Mouse (Mus musculus) forebrain, embryonic 14.5 days (tissue): ENCODE measurements around the gene Snrnp35. TPM values are rescaled to one million over a fixed set of nuclear protein-coding genes. Genes with fewer than 3 reads are reported as not detected.
"Not testable (repeated sequence)": the region's sequence is repeated elsewhere in the genome, so short reads cannot be mapped to it uniquely, and the experiment has no call there.

Source experiments
- ATAC-seq: fragments of 200-750 bp; cut with Nextera tagmentation; 2 replicates; pipeline ENCODE4 v1.8.0; 2017; ENCODE audit warnings: mild to moderate bottlenecking, moderate library complexity
- DNase-seq: peaks from one replicate; pipeline ENCODE4 v3.0.0-alpha.2; 2015; ENCODE audit warnings: low spot score
- H3K27ac ChIP-seq: fragments of 300-500 bp; sonication (generic); 2 replicates; pipeline ENCODE4 v1.5.1; 2014; ENCODE audit warnings: low read depth, mild to moderate bottlenecking, control low read depth, low read length, moderate library complexity
- H3K27me3 ChIP-seq: fragments of 300-500 bp; sonication (generic); replicated peaks from 2 replicates; pipeline ENCODE4 v1.6.1; 2014; ENCODE audit warnings: low read length, control low read depth, mixed read lengths; ENCODE audit not compliant: control insufficient read depth, insufficient read depth
- H3K36me3 ChIP-seq: fragments of 300-500 bp; sonication (generic); 2 replicates; pipeline ENCODE4 v1.6.1; 2014; ENCODE audit warnings: low read length, control low read depth; ENCODE audit not compliant: control insufficient read depth, insufficient read depth
- H3K4me1 ChIP-seq: fragments of 300-500 bp; sonication (generic); 2 replicates; pipeline ENCODE4 v1.6.1; 2014; ENCODE audit warnings: antibody characterized with exemption, low read length, control low read depth; ENCODE audit not compliant: control insufficient read depth, insufficient read depth
- H3K4me2 ChIP-seq: fragments of 300-500 bp; sonication (generic); 2 replicates; pipeline ENCODE4 v1.6.1; 2014; ENCODE audit warnings: mild to moderate bottlenecking, control low read depth, low read length
- H3K4me3 ChIP-seq: fragments of 300-500 bp; sonication (generic); 2 replicates; pipeline ENCODE4 v1.5.1; 2014; ENCODE audit warnings: low read depth, low read length, control low read depth
- H3K9ac ChIP-seq: fragments of 300-500 bp; sonication (generic); 2 replicates; pipeline ENCODE4 v1.6.1; 2014; ENCODE audit warnings: mild to moderate bottlenecking, low read length, control low read depth, moderate library complexity
- H3K9me3 ChIP-seq: fragments of 300-500 bp; sonication (generic); replicated peaks from 2 replicates; pipeline ENCODE4 v1.6.1; 2016; ENCODE audit warnings: low read length, control low read depth, mixed read lengths; ENCODE audit not compliant: control insufficient read depth
- WGBS: fragments of 180-500 bp; shearing (Covaris S2); extraction: QIAGEN DNeasy Blood & Tissue Kit; methylation state at CpG from one replicate; pipeline ENCODE4 v1.1.7; 2014; 5-methylcytosine and 5-hydroxymethylcytosine counted together
- polyA plus RNA-seq: library from polyadenylated mRNA; unstranded; fragments of >200 nt; fragmentation: Nextera tagmentation; extraction: Ambion mirVana; gene quantifications from 2 replicates; pipeline ENCODE4 v1.2.1, GENCODE M21; 2014

Gene Snrnp35
- polyA plus RNA-seq, 1 experiment from 2014 or later = 14.7 TPM

- no peaks in the 10 kb centered on the region for H3K4me1 ChIP-seq
- no peak overlapping the region for H3K9ac ChIP-seq
- no peak overlapping the region for H3K4me3 ChIP-seq
- WGBS = 82% methylated on average over 6 of the region's 6 CpGs
- H3K36me3 ChIP-seq = peaks cover 92% of the 10 kb centered on the region
- ATAC-seq (no peak), DNase-seq (no peak)
- no peak overlapping the region for H3K27ac ChIP-seq
- no peaks in the 10 kb centered on the region for H3K27me3 ChIP-seq
- H3K9me3 ChIP-seq = no peaks in the 10 kb centered on the region
- H3K4me2 ChIP-seq = no peak overlapping the region
Measured at GRCm38 (mm10) chr5:124456762-124457161, 26.2 kb upstream of the Snrnp35 start.

- not testable (repeated sequence) for H3K4me2 ChIP-seq, H3K4me3 ChIP-seq, H3K27ac ChIP-seq, DNase-seq, H3K9me3 ChIP-seq, ATAC-seq, H3K4me1 ChIP-seq, H3K9ac ChIP-seq, H3K27me3 ChIP-seq
- H3K36me3 ChIP-seq = peaks cover 76% of the 10 kb centered on the region
- WGBS = 93% methylated on average over 14 of the region's 14 CpGs
Measured at GRCm38 (mm10) chr5:124460922-124461321, 22.0 kb upstream of the Snrnp35 start.

GRCm38 (mm10) chr5:124462297-124463025 lies 20.5 kb upstream of the Snrnp35 start:
- Histone ChIP-seq H3K36me3 (peaks cover 65% of the 10 kb centered on the region), H3K4me3 (no peak overlapping the region), H3K9ac (no peak overlapping the region), H3K4me1 (no peaks in the 10 kb centered on the region), H3K27me3 (no peaks in the 10 kb centered on the region), H3K4me2 (no peak overlapping the region), H3K27ac (no peak overlapping the region), H3K9me3 (no peaks in the 10 kb centered on the region)
- DNase-seq (no peak), ATAC-seq (no peak)
- 88% methylated on average over 8 of the region's 8 CpGs for WGBS

- DNase-seq = no peak
- Histone ChIP-seq H3K4me1 (no peaks in the 10 kb centered on the region), H3K9ac (no peak overlapping the region), H3K4me2 (no peak overlapping the region), H3K36me3 (peaks cover 57% of the 10 kb centered on the region), H3K27ac (no peak overlapping the region), H3K27me3 (no peaks in the 10 kb centered on the region), H3K4me3 (no peak overlapping the region), H3K9me3 (no peaks in the 10 kb centered on the region)
- 87% methylated on average over 5 of the region's 5 CpGs for WGBS
- no peak for ATAC-seq
Measured at GRCm38 (mm10) chr5:124463462-124463861, 19.5 kb upstream of the Snrnp35 start.

- Histone ChIP-seq H3K27me3 (no peaks in the 10 kb centered on the region), H3K36me3 (peaks cover 50% of the 10 kb centered on the region), H3K27ac (no peak overlapping the region), H3K9me3 (no peaks in the 10 kb centered on the region), H3K4me2 (no peak overlapping the region), H3K9ac (no peak overlapping the region), H3K4me1 (no peaks in the 10 kb centered on the region), H3K4me3 (no peak overlapping the region)
- no peak for ATAC-seq
- no peak for DNase-seq
Measured at GRCm38 (mm10) chr5:124464905-124465304, 18.0 kb upstream of the Snrnp35 start.

- Histone ChIP-seq H3K27ac (no peak overlapping the region), H3K4me2 (no peak overlapping the region), H3K9ac (no peak overlapping the region), H3K36me3 (peaks cover 25% of the 10 kb centered on the region), H3K9me3 (no peaks in the 10 kb centered on the region), H3K27me3 (no peaks in the 10 kb centered on the region), H3K4me1 (no peaks in the 10 kb centered on the region), H3K4me3 (no peak overlapping the region)
- 88% methylated on average over 1 of the region's 1 CpGs for WGBS
- no peak for ATAC-seq
- DNase-seq = no peak
Measured at GRCm38 (mm10) chr5:124467766-124468165, 15.2 kb upstream of the Snrnp35 start.

- no peak overlapping the region for H3K4me3 ChIP-seq
- H3K27me3 ChIP-seq = no peaks in the 10 kb centered on the region
- H3K36me3 ChIP-seq = peaks cover 19% of the 10 kb centered on the region; the same call in 1 of the 2 replicates
- DNase-seq = no peak
- H3K4me1 ChIP-seq = no peaks in the 10 kb centered on the region
- no peaks in the 10 kb centered on the region for H3K9me3 ChIP-seq
- WGBS = 92% methylated on average over 7 of the region's 7 CpGs
- H3K9ac ChIP-seq = no peak overlapping the region
- H3K4me2 ChIP-seq = no peak overlapping the region
- ATAC-seq = no peak
- H3K27ac ChIP-seq = no peak overlapping the region
Measured at GRCm38 (mm10) chr5:124468365-124468764, 14.6 kb upstream of the Snrnp35 start.

- Histone ChIP-seq H3K4me2 (no peak overlapping the region), H3K36me3 (peaks cover 16% of the 10 kb centered on the region; the same call in 1 of the 2 replicates), H3K27me3 (no peaks in the 10 kb centered on the region), H3K9ac (no peak overlapping the region), H3K27ac (no peak overlapping the region), H3K4me1 (no peaks in the 10 kb centered on the region), H3K4me3 (no peak overlapping the region), H3K9me3 (no peaks in the 10 kb centered on the region)
- ATAC-seq = no peak
- DNase-seq = no peak
- WGBS = 92% methylated on average over 6 of the region's 6 CpGs
Measured at GRCm38 (mm10) chr5:124469486-124469885, 13.4 kb upstream of the Snrnp35 start.

- WGBS = 90% methylated on average over 6 of the region's 6 CpGs
- no peak for DNase-seq
- Histone ChIP-seq H3K9me3 (no peaks in the 10 kb centered on the region), H3K4me3 (no peak overlapping the region), H3K36me3 (peaks cover 13% of the 10 kb centered on the region; the same call in 1 of the 2 replicates), H3K27ac (no peak overlapping the region), H3K4me1 (no peaks in the 10 kb centered on the region), H3K27me3 (no peaks in the 10 kb centered on the region), H3K4me2 (no peak overlapping the region), H3K9ac (no peak overlapping the region)
- ATAC-seq = no peak
Measured at GRCm38 (mm10) chr5:124470591-124471171, 12.3 kb upstream of the Snrnp35 start.
